Mouse (Mus musculus): ENCODE measurements around the gene Samd10.

DNA sequence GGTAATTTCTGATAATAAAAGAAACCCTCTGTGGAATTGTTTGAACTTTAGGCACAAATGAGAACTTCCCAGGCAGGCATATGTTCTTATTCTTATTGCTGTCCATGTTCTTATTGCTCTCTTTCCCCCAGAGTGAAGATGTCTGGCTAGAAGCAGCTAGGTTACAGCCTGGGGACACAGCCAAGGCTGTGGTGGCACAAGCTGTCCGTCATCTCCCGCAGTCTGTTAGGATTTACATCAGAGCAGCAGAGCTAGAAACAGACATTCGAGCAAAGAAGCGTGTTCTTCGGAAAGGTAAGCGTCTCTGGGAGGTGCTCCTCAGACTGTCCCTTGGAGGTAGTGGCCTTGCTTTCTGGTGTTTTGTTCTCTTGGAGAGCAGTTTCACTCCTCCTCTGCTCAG is 33.6 kb upstream of the Samd10 start:
- TF ChIP-seq CTCF (IDR thresholded peaks at IDR 0.05; ENCODE audit: low read depth, low read length) (no peak), POLR2A (IDR thresholded peaks at IDR 0.05; ENCODE audit: extremely low read depth, insufficient read depth, low read length) (no peak)

Measured in liver, adult 2 months (tissue).